Mouse (Mus musculus) embryonic fibroblast, embryonic 13.5 days (primary cell): Measurements from ENCODE around the gene Bmpr1b.

Experiments
- CTCF ChIP-seq: IDR thresholded peaks from 2 replicates; pipeline ENCODE4 v1.5.1; 2011; ENCODE audit warnings: mild to moderate bottlenecking, control low read depth, low read length, moderate library complexity, borderline replicate concordance; ENCODE audit not compliant: insufficient read depth
- POLR2A ChIP-seq: IDR thresholded peaks from 2 replicates; pipeline ENCODE4 v1.6.1; 2011; ENCODE audit warnings: low read depth, mild to moderate bottlenecking, control low read depth, low read length, moderate library complexity

DNA sequence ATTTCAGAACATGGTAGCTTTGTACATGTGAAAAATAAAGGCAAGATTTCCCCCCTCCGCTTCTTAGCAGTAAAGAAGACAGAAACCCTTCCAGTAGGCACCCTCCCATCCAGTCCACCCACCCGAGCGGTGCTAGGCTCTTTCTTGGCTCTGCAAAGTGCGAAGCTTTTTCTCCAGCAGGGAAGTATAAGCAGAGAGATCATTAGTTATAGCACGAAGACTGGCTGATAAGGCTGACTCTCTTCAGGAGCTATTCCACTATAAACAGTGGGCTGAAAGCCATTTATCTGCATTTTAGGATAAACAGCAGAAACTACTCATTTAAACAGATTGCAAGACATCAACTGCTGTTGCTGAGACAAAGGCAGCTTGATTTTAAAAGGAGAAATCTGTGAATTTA is 274.1 kb downstream of the Bmpr1b start:
- TF ChIP-seq CTCF (no peak), POLR2A (no peak)
